Mouse (Mus musculus) forebrain, embryonic 16.5 days (tissue): ENCODE measurements at regions not wholly inside any gene's neighbourhood (a gene's known extent, or its start where the extent isn't known, plus 50 kb on each side); places are given as distances from the start of the nearest gene placed in this dataset.

ENCODE experiments used
- ATAC-seq: fragments of 200-750 bp; cut with Nextera tagmentation; 2 replicates; pipeline ENCODE4 v1.8.0; 2017; ENCODE audit warnings: mild to moderate bottlenecking, moderate library complexity
- H3K27ac ChIP-seq: fragments of 300-500 bp; sonication (generic); 2 replicates; pipeline ENCODE4 v1.5.1; 2014; ENCODE audit warnings: low read length, control low read depth
- H3K27me3 ChIP-seq: fragments of 300-500 bp; sonication (generic); replicated peaks from 2 replicates; pipeline ENCODE4 v1.6.1; 2014; ENCODE audit warnings: low read length; ENCODE audit not compliant: control insufficient read depth, insufficient read depth
- H3K36me3 ChIP-seq: fragments of 300-500 bp; sonication (generic); 2 replicates; pipeline ENCODE4 v1.6.1; 2014; ENCODE audit not compliant: control insufficient read depth, insufficient read depth
- H3K4me1 ChIP-seq: fragments of 300-500 bp; sonication (generic); replicated peaks from 2 replicates; pipeline ENCODE4 v1.6.1; 2014; ENCODE audit warnings: low read length; ENCODE audit not compliant: control insufficient read depth, insufficient read depth
- H3K4me2 ChIP-seq: fragments of 300-500 bp; sonication (generic); 2 replicates; pipeline ENCODE4 v1.6.1; 2014; ENCODE audit warnings: mild to moderate bottlenecking, low read length, control low read depth
- H3K4me3 ChIP-seq: fragments of 300-500 bp; sonication (generic); replicated peaks from 2 replicates; pipeline ENCODE4 v1.5.1; 2014; ENCODE audit warnings: mild to moderate bottlenecking, low read length, control low read depth
- H3K9ac ChIP-seq: fragments of 300-500 bp; sonication (generic); replicated peaks from 2 replicates; pipeline ENCODE4 v1.6.1; 2014; ENCODE audit warnings: low read depth, low read length, control low read depth
- H3K9me3 ChIP-seq: fragments of 300-500 bp; sonication (generic); 2 replicates; pipeline ENCODE4 v1.6.1; 2016; ENCODE audit warnings: low read length; ENCODE audit not compliant: control insufficient read depth
- WGBS: fragments of 180-500 bp; shearing (Covaris S2); extraction: QIAGEN DNeasy Blood & Tissue Kit; methylation state at CpG from one replicate; pipeline ENCODE4 v1.1.7; 2014; 5-methylcytosine and 5-hydroxymethylcytosine counted together

DNA sequence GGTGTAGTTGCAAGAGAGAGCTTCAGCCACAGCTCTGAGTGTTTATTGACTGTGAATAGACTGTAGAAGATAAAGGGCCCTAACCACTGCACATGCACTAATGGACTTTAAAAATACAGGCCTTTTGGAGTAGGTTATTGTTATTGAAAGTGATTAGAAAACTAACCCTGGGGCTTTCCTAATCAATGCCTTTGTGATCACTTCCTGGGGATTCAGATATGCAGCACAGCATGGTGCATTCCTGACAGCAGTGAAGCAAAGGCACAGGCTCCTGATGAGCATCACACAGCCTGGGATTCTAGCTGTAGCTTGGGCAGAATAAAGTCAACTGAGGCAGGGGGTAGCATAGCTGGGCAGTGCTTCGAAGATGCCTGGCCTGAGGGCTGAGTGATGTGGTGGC is 87.3 kb downstream of the Gm11077 start:
- WGBS = 12% methylated on average over 1 of the region's 1 CpGs
- H3K4me2 ChIP-seq = no peak overlapping the region
- H3K27ac ChIP-seq = no peak overlapping the region
- no peak overlapping the region for H3K4me3 ChIP-seq
- H3K9ac ChIP-seq = no peak overlapping the region
- ATAC-seq = no peak
- H3K9me3 ChIP-seq = no peaks in the 10 kb centered on the region
- H3K36me3 ChIP-seq = no peaks in the 10 kb centered on the region
- no peaks in the 10 kb centered on the region for H3K4me1 ChIP-seq
- no peaks in the 10 kb centered on the region for H3K27me3 ChIP-seq

DNA sequence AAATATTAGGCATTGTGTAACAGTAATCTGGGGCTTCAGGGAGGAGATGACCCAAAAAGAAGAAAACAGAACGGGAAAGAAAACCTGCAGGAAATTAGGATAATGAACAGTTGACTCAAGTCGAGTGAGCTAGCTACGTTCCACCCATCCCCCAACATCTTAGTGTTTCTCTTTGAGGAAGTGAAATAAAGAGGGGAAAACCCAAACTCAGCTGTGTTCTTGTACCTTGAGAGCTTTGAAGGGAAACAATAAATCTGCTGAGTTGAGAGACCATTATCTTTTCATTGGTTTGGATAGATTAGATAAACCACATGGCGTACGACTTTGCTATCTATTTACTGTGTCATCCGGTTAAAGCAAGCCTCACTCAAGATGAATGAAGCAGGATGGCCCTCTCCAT is 87.7 kb downstream of the Gm11077 start:
- Histone ChIP-seq H3K9me3 (no peaks in the 10 kb centered on the region), H3K27ac (no peak overlapping the region), H3K9ac (no peak overlapping the region), H3K4me3 (no peak overlapping the region), H3K4me2 (no peak overlapping the region), H3K4me1 (no peaks in the 10 kb centered on the region), H3K27me3 (no peaks in the 10 kb centered on the region), H3K36me3 (no peaks in the 10 kb centered on the region)
- no peak for ATAC-seq
- WGBS = 58% methylated on average over 6 of the region's 6 CpGs

DNA sequence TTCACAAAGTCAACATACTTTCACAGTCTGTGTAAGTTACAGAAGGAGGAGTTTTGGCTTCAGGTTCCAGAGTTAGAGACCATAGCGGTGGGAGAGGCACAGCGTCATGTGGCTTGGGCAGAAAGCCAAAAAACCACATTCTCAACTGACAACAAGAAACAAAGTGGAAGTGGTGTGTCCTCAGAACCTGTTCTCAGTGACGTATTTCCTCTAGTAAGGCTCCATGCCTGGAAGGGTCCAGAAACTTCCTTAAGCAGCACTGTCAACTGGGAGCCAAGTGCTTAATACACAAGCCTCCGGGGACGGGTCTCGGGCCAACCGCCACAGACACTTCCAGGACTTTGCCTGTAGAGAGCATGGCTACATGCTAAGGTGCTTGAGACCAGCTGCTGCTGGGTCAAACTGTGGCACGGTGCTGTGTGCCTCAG is 90.4 kb downstream of the Gm11077 start:
- no peaks in the 10 kb centered on the region for H3K9me3 ChIP-seq
- ATAC-seq = no peak
- H3K9ac ChIP-seq = no peak overlapping the region
- H3K4me2 ChIP-seq = no peak overlapping the region
- no peaks in the 10 kb centered on the region for H3K36me3 ChIP-seq
- no peaks in the 10 kb centered on the region for H3K27me3 ChIP-seq
- no peak overlapping the region for H3K27ac ChIP-seq
- no peak overlapping the region for H3K4me3 ChIP-seq
- no peaks in the 10 kb centered on the region for H3K4me1 ChIP-seq
- 78% methylated on average over 8 of the region's 8 CpGs for WGBS

DNA sequence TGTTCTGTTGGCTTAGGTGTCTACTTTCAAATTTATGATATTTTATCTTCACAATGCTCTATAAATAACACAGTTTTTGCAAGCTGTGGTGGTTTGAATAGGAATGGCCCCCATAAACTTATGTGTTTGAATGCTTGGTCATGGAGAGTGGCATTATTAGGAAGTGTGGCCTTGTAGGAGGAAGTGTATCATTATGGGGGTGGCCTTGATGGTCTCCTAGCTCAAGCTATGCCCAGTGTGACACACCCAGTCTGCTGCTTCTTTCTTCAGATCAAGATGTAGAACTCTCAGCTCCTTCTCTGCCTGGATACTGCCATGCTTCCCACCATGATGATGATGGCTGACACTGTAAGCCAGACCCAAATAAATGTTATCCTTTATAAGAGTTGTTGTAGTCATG is 97.4 kb downstream of the Gm11077 start:
- Histone ChIP-seq H3K9me3 (no peaks in the 10 kb centered on the region), H3K9ac (no peak overlapping the region), H3K4me1 (no peaks in the 10 kb centered on the region), H3K27ac (no peak overlapping the region), H3K4me2 (no peak overlapping the region), H3K27me3 (no peaks in the 10 kb centered on the region), H3K4me3 (no peak overlapping the region), H3K36me3 (no peaks in the 10 kb centered on the region)
- ATAC-seq = no peak

DNA sequence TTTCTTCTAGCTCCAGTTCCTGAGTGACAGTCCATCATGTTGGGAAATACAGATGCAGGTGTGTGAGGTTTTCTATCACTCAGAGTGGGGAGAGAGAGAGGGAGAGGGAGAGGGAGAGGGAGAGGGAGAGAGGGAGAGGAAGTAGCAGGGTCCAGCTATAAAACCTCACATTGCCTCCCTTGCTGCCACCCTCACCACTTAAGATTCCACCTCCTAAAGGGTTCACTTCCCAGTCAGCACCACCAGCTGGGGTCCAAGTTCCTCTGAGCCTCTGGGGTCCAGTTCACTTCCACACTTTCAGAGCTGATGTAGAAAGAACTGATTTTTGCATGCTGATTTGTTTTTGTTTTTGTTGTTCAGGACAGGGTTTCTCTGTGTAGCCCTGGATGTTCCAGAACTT is 98.6 kb downstream of the Gm11077 start:
- ATAC-seq = no peak
- Histone ChIP-seq H3K4me1 (no peaks in the 10 kb centered on the region), H3K36me3 (no peaks in the 10 kb centered on the region), H3K9ac (no peak overlapping the region), H3K4me3 (no peak overlapping the region), H3K9me3 (no peaks in the 10 kb centered on the region), H3K4me2 (no peak overlapping the region), H3K27me3 (no peaks in the 10 kb centered on the region), H3K27ac (no peak overlapping the region)

DNA sequence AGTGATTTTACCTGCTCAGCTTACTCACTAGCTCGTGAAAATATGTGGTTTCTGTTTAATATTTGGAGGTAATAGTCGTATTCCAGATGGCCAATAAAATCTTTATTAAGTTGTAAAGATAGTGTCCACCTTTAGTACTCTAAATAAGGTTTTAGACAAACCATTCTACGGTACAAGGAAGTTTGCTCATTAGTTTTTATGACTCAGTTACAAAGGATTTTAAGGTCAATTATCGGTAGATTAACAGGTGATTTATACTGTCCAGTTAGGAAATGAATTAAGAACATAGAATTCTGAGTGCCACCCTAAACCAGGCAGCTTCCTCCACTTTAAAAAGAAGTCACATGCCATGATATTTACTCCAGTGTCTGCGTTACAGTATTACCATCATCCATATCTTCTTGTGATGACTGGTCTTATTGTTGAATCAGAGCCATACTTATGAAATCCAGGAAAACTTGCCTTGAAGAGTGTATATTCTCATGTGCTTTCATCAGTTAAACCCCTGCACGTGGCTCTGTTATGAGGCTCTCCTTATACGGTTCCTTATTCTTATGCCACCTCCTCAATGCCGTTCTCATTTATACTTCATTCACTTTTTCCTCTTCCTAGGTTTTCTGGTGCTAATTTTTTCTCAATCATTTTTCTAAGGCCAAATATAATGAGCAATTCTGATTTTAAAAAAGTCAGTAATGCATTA is 114.4 kb downstream of the Gm11077 start:
- 81% methylated on average over 8 of the region's 8 CpGs for WGBS
- Histone ChIP-seq H3K9me3 (no peaks in the 10 kb centered on the region), H3K27ac (no peak overlapping the region), H3K4me1 (no peaks in the 10 kb centered on the region), H3K4me2 (no peak overlapping the region), H3K9ac (no peak overlapping the region), H3K4me3 (no peak overlapping the region), H3K27me3 (no peaks in the 10 kb centered on the region), H3K36me3 (no peaks in the 10 kb centered on the region)
- ATAC-seq = no peak

DNA sequence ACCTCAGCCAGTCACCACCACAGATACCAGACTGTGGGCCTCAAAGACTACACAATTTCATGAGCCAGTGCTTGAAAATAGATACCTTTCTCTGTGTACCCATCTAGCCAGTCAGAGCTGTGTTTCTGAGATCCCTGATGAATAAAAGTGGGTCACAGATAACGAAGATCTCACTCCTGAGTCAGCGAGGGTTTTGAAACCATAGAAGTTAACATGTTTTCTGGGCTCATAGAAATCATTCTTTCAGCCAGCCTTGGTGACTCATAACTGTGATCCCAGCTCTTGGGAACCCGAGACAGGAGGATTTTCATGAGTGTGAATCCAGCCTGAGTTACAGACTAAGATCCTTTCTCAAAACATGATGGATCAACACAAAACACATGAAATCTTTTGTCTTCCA is 118.1 kb downstream of the Gm11077 start:
- Histone ChIP-seq H3K27me3 (no peaks in the 10 kb centered on the region), H3K4me3 (no peak overlapping the region), H3K36me3 (no peaks in the 10 kb centered on the region), H3K9ac (no peak overlapping the region), H3K4me2 (no peak overlapping the region), H3K9me3 (no peaks in the 10 kb centered on the region), H3K4me1 (no peaks in the 10 kb centered on the region), H3K27ac (no peak overlapping the region)
- WGBS = 84% methylated on average over 3 of the region's 3 CpGs
- no peak for ATAC-seq

DNA sequence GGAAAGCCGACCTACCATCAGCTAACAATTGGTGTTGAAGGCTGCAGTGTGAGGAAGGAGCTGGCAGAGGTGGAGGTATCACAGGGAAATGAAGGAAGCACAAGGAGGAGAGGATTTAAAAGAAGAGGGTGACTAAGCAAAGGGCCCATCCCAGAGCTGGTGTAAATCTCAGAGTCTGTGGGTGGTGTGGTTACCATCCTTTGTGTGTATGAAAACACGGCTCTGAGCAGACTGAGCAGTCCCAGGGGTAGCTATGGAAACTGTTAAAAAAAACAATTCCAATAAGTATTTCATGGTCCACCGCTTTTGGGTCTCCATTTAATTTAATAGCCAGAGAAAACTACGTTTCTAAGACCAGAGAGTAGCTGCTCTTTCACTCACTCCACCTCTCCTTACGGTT is 123.3 kb downstream of the Gm11077 start:
- ATAC-seq = no peak; the same call in 1 of the 2 replicates
- 49% methylated on average over 5 of the region's 5 CpGs for WGBS
- H3K36me3 ChIP-seq = no peaks in the 10 kb centered on the region
- H3K9me3 ChIP-seq = no peaks in the 10 kb centered on the region
- H3K27me3 ChIP-seq = no peaks in the 10 kb centered on the region
- H3K9ac ChIP-seq = no peak overlapping the region
- no peak overlapping the region for H3K27ac ChIP-seq
- H3K4me1 ChIP-seq = peaks cover 12% of the 10 kb centered on the region
- H3K4me2 ChIP-seq = no peak overlapping the region
- H3K4me3 ChIP-seq = no peak overlapping the region

DNA sequence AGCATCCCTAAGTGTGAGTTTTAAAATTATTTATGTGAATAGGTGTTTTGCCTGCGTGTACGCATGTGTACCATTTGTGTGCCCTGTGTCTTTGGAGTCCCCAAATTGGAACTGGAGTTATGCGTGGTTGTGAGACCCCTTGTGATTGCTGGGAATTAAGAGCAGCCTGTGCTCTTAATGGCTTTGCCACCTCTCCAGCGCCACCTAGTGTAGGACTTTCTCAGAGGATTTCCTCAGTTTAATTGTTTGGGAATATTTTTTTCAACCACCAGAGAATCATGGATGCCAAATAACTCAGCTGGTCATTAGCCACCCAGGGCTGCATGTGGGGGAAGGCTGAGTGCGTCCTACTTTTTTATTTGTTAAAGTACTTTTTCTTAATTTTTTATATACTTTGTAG is 124.4 kb downstream of the Gm11077 start:
- no peaks in the 10 kb centered on the region for H3K36me3 ChIP-seq
- H3K9me3 ChIP-seq = no peaks in the 10 kb centered on the region
- WGBS = 47% methylated on average over 5 of the region's 5 CpGs
- H3K27ac ChIP-seq = no peak overlapping the region
- ATAC-seq = no peak
- no peak overlapping the region for H3K9ac ChIP-seq
- no peak overlapping the region for H3K4me3 ChIP-seq
- no peaks in the 10 kb centered on the region for H3K27me3 ChIP-seq
- H3K4me2 ChIP-seq = no peak overlapping the region
- H3K4me1 ChIP-seq = peaks cover 14% of the 10 kb centered on the region

DNA sequence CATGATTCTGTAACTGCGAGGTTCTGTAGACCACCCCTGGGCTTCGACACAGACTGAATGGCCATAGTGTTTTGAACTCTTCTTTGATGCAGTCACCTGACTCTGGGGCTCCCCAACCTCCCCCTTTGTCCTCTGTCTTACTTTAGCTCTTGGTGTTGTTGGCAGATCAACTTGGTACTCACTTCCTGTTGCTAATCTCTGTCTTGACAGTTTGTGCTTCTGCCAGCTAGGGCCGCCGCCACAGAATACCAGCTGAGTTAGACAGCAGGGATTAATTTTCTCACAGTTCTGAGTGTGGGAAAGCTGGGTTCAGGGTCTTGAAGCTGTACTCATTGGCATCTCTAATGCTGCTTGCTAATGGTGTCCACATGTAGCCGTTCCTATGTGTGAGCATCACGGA is 125.6 kb downstream of the Gm11077 start:
- Histone ChIP-seq H3K9me3 (no peaks in the 10 kb centered on the region), H3K4me1 (peaks cover 14% of the 10 kb centered on the region), H3K4me2 (no peak overlapping the region), H3K27ac (no peak overlapping the region), H3K4me3 (no peak overlapping the region), H3K36me3 (no peaks in the 10 kb centered on the region), H3K9ac (no peak overlapping the region), H3K27me3 (no peaks in the 10 kb centered on the region)
- no peak for ATAC-seq
- 71% methylated on average over 6 of the region's 6 CpGs for WGBS
